Mouse (Mus musculus): ENCODE measurements around the gene Chrna9. TPM values are rescaled to one million over a fixed set of nuclear protein-coding genes. Genes with fewer than 3 reads are reported as not detected.

Chrna9 gene
- polyA plus RNA-seq, 1 experiment from 2014 or later: not detected

DNA sequence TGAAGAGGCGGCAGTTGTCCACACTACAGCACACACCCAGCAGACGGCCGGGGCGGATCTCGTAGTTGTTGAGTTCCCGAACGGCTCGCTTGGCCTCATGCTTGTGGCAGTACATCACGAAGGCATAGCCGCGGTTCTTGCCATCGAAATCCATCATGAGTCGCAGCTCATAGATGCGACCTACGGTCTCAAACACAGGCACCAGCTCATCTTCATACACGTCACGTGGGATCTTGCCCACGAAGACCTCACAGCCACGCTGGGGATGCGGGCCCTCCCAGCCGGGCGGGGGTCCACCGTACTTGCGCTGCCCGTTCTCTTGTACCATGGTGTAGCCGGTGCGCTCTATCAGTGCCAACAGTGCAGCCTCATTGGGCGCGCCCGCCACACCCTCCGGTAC, 92.1 kb downstream of the Chrna9 start:
- Histone ChIP-seq H3K27ac (replicated peaks; ENCODE audit: low read depth, low read length) (no peak overlapping the region), H3K4me3 (replicated peaks; ENCODE audit: low read depth, low read length) (no peak overlapping the region), H3K4me1 (ENCODE audit: control insufficient read depth, insufficient read depth, low read length) (no peaks in the 10 kb centered on the region), H3K9ac (replicated peaks; ENCODE audit: low read length) (no peak overlapping the region), H3K27me3 (ENCODE audit: control insufficient read depth, insufficient read depth, low read length) (no peaks in the 10 kb centered on the region), H3K9me3 (ENCODE audit: control insufficient read depth, low read length) (peaks cover 10% of the 10 kb centered on the region; the same call in 1 of the 2 replicates), H3K4me2 (ENCODE audit: low read length) (no peak overlapping the region), H3K36me3 (ENCODE audit: control insufficient read depth, insufficient read depth, low read length) (no peaks in the 10 kb centered on the region)
- 97% methylated on average over 31 of the region's 31 CpGs for WGBS
- DNase-seq (no peak), ATAC-seq (ENCODE audit: low FRiP score, low TSS enrichment) (no peak)

Small RNA genes lying within 50 kb of the gene (microRNA-seq; reads per million reads assigned to microRNA genes)
- not detected for gene Gm25952

Other genes with a start within 250 kb of the Chrna9 start
- gene Pds5a, start 236.6 kb upstream of the Chrna9 start, polyA plus RNA-seq (2014; fragmentation: Nextera tagmentation; extraction: Ambion mirVana): 49.7 and 78.4 TPM in 2 replicates
- gene N4bp2, start 171.4 kb upstream of the Chrna9 start, polyA plus RNA-seq (2014; fragmentation: Nextera tagmentation; extraction: Ambion mirVana): 26.1 and 32.6 TPM in 2 replicates
- gene Rhoh, start 73.7 kb upstream of the Chrna9 start, polyA plus RNA-seq (2014; fragmentation: Nextera tagmentation; extraction: Ambion mirVana): 0.12 and 0.34 TPM in 2 replicates
- gene 9130230L23Rik, start 69.4 kb downstream of the Chrna9 start, polyA plus RNA-seq (2014; fragmentation: Nextera tagmentation; extraction: Ambion mirVana): not detected in 2 replicates
- gene Rbm47, start 238.2 kb downstream of the Chrna9 start, polyA plus RNA-seq (2014; fragmentation: Nextera tagmentation; extraction: Ambion mirVana): 0.30 and 1.0 TPM in 2 replicates

All from midbrain, embryonic 14.5 days (tissue).